Mouse (Mus musculus) CH12.LX (cell line): ENCODE measurements around the gene Calr.

Source experiments
- CTCF ChIP-seq, 2 experiments: IDR thresholded peaks in 1 of 2; conservative IDR thresholded peaks in 1 of 2; 2 replicates each; pipeline ENCODE4 v1.5.1; 2011 to 2012; ENCODE audit warnings: low read depth in 2 of 2, low read length in 2 of 2, improper control_type of control experiment in 1 of 2, inconsistent platforms in 1 of 2, mild to moderate bottlenecking in 1 of 2, moderate library complexity in 1 of 2
- EP300 ChIP-seq: IDR thresholded peaks from 2 replicates; pipeline ENCODE4 v1.6.1; 2011; ENCODE audit warnings: low read length, improper control_type of control experiment
- HCFC1 ChIP-seq: IDR thresholded peaks from 2 replicates; pipeline ENCODE4 v1.6.1; 2012; ENCODE audit warnings: low read depth, mild to moderate bottlenecking, inconsistent platforms, low read length, improper control_type of control experiment
- MAFK ChIP-seq: IDR thresholded peaks from 2 replicates; pipeline ENCODE4 v1.6.1; 2011; ENCODE audit warnings: low read length, improper control_type of control experiment; ENCODE audit not compliant: insufficient replicate concordance
- SMC3 ChIP-seq: IDR thresholded peaks from 2 replicates; pipeline ENCODE4 v1.6.1; 2011; ENCODE audit warnings: low read depth, low read length, improper control_type of control experiment
- ZNF384 ChIP-seq: IDR thresholded peaks from 2 replicates; pipeline ENCODE4 v1.6.1; 2012; ENCODE audit warnings: low read depth, low read length, improper control_type of control experiment, inconsistent platforms

GRCm38 (mm10) chr8:84872309-84872965, 25.7 kb upstream of the Calr start:
- no peak for TF ChIP-seq CTCF (conservative IDR thresholded peaks at IDR 0.05 in 1 of 2, IDR thresholded peaks at IDR 0.05 in 1 of 2; ENCODE audit: low read depth in 2 of 2, low read length in 2 of 2)
- TF ChIP-seq SMC3 = no peak
- no peak for TF ChIP-seq MAFK
- no peak for TF ChIP-seq EP300
- no peak for TF ChIP-seq HCFC1
- TF ChIP-seq ZNF384 = no peak
